Mouse (Mus musculus): ENCODE results near the gene Taok2.

The Taok2 gene

GRCm38 (mm10) chr7:126869780-126870519, 14.6 kb downstream of the Taok2 start:
- DNase-seq: no peak

DNA sequence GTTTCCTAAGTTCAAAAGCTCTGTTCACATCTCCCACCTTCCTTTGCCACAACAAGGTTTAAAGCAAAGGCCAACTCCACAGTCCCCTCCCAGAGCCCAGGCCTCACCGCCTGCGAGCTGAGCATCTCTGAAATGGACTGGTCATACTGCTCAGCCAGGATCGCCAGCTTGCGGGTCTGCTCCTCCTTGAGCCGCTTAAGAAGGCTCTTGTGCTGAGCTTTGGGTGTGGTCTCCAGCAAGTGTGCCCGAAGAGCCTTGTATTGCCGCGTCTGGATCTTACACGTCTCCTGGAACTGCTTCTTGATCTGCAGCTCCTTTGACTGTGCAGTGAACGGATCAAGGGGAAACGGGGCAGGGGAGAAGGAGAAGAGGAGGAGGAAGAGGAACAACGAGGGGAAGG, 16.5 kb downstream of the Taok2 start:
- DNase-seq: no peak

GRCm38 (mm10) chr7:126867534-126867933, 17.0 kb downstream of the Taok2 start:
- DNase-seq: no peak

GRCm38 (mm10) chr7:126863791-126864190, 20.7 kb downstream of the Taok2 start:
- no peak for DNase-seq

GRCm38 (mm10) chr7:126862147-126862784, 22.2 kb downstream of the Taok2 start, which contains the start of gene Ino80e:
TSS of gene Ino80e (minus strand) at chr7:126862377.
- DNase-seq: peak; percentile 96

DNA sequence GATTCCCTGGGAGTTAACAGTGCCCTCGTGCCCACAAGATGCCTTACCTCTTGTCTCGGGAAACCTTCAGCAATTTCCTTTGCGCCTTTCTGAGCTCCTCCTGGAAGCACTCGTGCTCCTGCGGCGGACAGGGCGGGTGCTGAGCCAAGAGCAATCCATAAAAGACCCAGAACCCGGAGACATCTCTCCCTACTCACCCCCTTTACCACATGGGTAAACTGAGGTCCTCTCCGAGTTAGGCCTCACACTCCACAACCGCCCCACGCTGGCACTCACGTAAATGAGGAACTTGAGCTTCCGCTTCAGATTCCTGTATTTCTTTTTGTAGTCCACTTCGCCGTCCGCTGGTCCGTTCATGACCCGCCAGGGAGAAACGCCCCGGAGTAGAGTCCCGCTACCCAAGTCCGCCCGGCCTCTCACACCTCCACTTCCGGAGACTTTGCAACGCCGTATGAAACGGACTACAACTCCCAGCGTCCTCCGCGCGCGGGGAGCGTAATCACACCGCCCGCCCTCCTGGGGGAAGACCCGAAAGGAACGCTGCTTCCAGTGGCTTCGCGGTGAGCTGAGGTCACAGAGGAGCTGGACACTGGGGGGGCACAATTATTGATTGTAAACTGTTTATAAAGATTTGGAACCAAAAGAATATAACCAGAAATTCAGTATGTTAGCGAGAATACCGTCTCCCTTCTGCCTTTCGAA, 22.9 kb downstream of the Taok2 start, which contains the start of gene Hirip3:
Gene Hirip3, plus strand, starts transcription at position 544 of the 702 bp plus-strand sequence.
- DNase-seq: peak; percentile 97

DNA sequence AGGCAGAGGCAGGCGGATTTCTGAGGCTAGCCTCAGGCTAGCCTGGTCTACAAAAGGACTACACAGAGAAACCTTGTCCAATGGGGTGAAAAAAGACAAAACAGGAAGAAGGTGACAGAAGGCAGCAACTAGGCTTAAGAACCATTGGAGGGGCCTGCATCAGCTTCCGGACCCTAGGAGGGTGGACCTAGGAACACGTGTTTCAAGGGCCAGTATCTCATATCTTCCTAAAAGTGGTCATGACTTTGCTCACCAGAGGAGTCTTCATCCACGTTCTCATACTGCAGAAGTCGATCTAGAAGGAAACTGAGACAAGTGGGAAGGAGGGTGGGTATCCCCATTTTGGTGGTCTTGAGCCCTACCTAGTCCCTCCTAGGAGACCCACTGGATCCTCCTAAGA, 23.5 kb downstream of the Taok2 start:
- no peak for DNase-seq

GRCm38 (mm10) chr7:126856741-126857420, 27.6 kb downstream of the Taok2 start:
- no peak for DNase-seq

- no peak for DNase-seq
Measured at GRCm38 (mm10) chr7:126855641-126856040, 28.9 kb downstream of the Taok2 start.

DNA sequence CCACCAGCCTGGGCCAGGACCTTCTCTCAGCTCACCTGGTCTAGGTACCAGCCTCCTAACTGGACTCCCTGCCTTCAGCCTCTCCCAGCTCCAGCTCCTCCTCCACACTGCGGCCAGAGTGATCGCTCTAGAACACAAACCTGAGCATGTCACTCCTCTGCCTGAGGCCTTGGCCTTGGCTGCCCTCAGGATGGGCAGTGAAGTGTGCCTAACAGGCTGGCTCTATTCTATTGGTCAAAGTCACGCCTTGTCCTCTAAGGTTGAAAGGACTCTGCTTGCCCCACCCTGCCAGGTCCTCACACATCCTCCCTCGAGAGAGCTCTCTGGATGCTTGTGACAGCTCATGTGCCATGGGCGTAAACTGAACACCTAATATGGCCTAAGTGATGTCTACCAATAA, 31.0 kb downstream of the Taok2 start:
- peak; percentile 70 for DNase-seq

GRCm38 (mm10) chr7:126851192-126851591, 33.3 kb downstream of the Taok2 start:
- DNase-seq: no peak

DNA sequence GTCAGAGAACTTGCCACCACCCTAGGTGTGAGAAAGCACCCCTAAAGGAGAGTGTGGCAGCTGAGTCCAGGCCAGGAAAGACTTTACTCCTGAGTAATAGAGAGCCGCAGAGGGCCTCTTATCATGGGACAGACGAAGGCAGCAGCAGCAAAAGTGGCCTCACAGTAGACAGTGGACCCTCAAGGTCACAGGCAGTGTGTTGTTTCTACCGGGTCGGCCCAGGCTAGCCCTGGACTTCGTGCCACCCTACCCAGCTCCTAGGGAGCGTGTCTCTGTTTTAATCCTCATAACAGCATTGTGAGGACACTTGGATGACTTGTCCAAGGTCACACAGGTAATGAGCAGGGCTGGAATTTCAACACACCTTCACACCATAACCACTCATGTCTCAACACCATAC, 34.3 kb downstream of the Taok2 start:
- no peak for DNase-seq

GRCm38 (mm10) chr7:126848794-126849193, 35.7 kb downstream of the Taok2 start:
- DNase-seq: no peak

DNA sequence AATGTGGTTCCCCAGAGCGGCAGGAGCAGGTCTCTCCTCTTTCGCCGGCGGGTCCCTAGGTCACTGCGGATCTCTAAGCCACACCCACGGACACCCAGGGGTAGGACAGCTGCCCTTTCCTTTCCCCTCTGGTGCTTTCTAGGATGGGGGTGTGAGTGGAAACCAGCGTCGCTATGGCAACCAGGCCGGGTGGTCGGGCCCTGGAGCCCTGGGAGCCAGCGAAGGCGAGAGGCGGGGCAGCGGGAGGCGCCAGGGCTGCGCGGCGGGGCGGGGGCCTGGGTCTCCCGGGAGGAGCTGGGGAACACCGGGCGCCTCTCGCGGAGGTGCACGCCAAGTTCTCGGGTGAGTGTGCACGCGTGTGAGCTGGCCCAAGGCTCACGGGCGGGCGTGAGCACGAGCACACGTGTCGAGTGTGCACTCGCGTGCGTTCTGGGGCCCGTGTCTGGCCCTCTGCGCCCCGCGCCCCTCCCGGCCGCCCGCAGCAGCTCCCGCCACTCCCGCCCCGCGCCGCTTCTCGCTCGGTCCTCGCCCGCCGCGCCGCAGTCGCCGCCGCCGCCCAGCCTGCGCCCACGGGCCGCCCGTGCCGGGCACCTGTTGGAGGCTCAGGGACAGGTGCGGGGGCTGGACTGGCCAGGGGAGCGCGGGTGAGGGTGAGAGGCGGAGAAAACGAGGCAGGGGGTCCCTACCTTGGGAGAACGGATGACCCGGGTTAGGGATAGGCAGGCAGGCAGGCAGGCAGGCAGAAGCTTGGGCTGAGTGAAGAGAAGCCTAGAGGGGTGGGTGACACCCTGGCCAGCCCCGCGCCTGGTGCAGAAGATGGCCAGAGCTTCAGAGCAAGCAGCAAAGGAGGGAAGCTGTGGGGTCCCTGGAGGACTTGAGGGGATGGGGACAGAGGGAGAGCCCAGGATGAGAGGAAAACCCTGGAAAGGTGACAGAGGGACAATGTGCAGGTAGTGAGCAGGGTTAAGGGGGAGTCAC, 36.8 kb downstream of the Taok2 start:
- no peak for DNase-seq

DNA sequence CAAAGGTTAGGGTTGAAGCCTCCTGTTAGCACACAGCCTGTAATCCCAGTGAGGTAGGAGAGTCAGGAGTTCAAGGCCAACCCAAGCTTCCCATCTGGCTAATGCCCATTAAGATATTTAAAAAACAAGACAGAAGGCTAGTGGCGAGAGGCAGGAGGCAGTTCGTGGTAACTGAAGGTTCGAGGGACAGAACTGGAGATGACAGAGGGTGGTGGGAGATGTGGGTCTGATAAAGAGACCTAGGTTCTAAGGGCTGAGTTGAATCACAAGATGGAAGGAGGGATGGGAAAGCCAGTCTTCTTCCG, 37.4 kb downstream of the Taok2 start, which contains the start of gene Doc2a:
Gene Doc2a, plus strand, starts transcription at position 301 of the 305 bp plus-strand sequence.
- DNase-seq: no peak

GRCm38 (mm10) chr7:126845516-126845915, 39.0 kb downstream of the Taok2 start:
- DNase-seq: no peak

GRCm38 (mm10) chr7:126843276-126843675, 41.2 kb downstream of the Taok2 start:
- no peak for DNase-seq

DNA sequence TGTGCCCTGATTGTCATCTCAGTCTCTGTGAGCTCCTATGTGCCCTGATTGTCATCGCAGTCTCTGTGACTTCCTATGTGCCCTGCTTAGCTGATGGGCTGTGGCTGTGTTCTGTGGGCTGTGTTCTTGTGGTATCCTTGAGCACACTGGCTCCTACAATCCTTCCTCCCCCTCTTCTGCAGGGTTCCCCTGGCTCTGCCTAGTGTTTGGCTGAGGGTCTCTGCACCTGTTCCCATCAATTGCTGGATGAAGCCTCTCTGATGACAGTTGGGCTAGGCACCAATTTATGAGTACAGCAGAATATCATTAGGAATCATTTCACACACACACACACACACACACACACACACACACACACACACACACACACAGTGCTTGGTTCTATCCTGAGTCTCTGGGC, 51.2 kb downstream of the Taok2 start:
- DNase-seq: no peak

GRCm38 (mm10) chr7:126832036-126832598, 52.4 kb downstream of the Taok2 start:
- DNase-seq: peak; percentile 83

DNA sequence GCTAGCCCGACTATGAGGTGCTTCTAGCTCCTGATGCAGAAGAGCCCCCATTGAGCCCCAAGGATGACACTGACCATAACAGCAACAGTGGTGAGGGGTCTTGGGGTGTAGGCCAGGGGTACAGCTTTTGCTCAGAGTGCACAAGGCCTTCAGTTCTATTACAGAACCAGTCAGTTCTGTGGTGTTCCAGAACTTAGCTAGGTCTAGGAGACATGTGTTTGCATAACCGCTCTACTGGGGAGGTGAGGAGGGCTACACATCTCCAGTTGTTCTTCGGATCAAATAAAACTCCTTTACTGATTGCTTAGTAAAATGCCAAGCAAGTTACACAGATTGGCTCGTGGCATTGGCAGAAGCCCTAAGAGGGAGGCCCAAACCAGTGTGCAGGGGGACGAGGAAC, 53.0 kb downstream of the Taok2 start, which contains the start of gene 4930451I11Rik:
Gene 4930451I11Rik, minus strand, starts transcription at position 101 of the 400 bp plus-strand sequence.
- no peak for DNase-seq

GRCm38 (mm10) chr7:126825952-126826351, 58.6 kb downstream of the Taok2 start:
- DNase-seq: no peak

DNA sequence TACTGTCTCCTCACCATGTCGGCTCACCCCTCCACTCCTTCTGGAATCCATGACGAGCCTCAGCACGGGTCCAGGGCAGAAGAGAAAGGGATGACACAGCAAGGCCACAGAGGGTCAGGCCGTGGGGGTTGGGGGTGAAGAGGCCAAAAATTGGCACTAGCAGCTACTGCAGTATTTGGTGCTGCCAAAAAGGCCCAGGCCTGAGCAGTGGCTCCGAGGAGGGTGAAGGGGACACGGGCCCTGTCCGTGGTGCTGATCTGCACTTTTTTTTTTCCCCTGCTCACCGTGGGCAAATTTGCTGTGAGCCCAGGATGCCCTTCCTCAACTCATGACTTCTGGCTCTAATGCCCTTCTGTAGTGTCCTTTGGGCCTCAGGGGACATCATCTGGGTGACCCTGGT, 59.1 kb downstream of the Taok2 start:
- DNase-seq: no peak
